Mouse (Mus musculus) effector memory CD4-positive, alpha-beta T cell, adult 5 months (primary cell): Measurements from ENCODE around the gene Ankrd39. TPM values are rescaled to one million over a fixed set of nuclear protein-coding genes. Genes with fewer than 3 reads are reported as not detected.

Source experiments
- polyA plus RNA-seq: library from polyadenylated mRNA; unstranded; fragments of 100-300 nt; shearing (Covaris generic); gene quantifications from one replicate; pipeline ENCODE4 v1.2.1, GENCODE M21; 2017

The Ankrd39 gene
- polyA plus RNA-seq, result 22.4 TPM

DNA sequence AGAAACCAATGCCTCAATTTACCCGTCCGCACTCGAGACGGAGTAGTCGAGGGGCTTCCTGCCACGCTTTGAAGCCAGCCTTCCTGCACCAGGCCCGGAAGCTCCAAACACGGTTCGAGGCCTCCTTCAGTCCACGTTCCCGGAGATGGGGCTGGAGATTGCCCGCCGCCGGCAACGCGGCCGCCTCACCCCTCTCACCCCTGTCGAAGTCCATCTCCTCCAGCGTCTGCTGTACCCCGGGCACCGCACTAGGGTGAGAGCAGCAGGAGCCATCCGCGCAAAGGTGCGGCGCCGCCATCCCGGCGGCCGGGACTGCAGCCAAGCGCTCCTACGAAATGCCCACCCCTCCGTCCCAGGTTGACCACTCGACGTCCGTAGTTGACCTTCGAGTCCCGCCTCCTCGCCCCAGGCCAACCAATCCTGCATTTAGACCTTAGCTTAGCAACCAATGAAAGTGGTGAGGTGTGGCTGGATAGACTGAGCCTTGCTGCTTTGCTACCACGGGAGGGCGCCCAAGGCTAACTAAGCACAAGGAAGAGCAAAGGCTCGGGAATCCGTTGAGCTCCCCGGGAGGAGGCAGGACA is at the start of gene Ankrd39:
Gene Ankrd39 (minus strand): TSS at position 558 of the 584 bp plus-strand sequence.

DNA sequence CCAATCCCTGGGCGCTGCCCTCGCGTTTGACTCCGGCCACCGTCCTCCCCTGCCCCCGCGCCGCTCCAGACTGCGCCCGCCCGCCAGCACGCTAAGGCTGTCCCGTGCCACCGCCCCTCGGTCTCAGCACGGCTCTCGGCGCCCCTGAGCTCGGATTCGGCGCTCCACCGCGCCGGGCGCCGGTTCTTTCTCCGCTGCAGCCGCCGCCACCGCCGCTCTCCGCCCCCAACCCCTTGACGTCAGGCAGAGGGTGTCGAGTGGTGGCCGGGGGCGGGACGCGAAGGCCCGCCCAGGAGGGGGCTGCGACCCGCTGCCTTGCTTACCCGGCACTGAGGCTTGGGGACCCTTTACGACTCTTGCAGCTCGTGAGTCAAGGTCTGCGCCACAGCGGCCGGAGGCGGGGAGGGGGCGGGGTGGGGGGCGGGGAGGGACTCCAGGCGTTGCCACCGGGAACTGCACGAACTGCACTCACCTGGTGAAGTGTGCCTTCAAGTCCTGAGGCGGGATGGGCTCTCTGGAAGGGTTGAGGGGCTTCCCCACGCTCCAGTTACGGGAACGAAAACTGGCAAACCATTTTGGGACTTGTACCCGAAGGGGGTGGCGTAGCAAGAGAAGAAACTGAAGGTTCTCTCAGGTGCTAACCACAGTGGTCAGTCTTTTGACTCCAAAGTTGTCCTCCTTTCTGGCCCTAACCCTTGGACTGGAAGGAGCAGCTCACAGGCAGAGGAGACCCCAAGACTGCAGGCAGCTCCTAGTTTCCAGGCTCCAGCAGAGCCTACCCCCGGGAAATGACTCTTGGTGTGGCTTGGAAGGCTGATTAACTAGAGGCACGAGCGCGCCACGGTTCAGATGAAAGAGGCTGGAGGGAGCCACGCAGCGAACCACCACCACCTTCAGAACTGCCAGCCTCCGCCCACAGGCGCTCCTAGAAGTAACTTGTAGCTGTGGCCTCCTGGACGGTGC is 11.1 kb upstream of the Ankrd39 start, which contains the start of gene Sema4c:
Gene Sema4c (minus strand): TSS at position 319 of the 963 bp plus-strand sequence.

DNA sequence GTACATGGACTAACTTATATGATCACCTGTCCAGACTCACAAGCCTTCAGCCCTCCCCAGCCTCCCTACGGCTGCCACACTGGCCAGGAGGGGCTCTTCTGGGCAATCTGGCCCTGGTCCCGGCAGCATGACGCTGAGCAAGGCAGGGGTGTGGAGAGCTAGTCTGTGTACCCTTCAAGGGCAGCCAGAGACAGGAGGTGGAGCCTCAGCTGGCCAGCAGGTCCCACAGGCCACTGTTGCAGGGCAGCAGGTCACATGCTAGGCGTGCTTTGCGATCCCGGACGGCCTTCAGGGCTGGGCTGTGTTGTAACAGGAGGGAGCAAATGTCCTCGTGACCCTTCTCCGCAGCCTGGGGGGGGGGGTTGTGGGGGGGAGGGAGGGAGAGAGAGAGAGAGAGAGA is 8.1 kb downstream of the Ankrd39 start, which contains the start of gene Gm42417:
Gene Gm42417 (minus strand): TSS at position 244 of the 400 bp plus-strand sequence.

DNA sequence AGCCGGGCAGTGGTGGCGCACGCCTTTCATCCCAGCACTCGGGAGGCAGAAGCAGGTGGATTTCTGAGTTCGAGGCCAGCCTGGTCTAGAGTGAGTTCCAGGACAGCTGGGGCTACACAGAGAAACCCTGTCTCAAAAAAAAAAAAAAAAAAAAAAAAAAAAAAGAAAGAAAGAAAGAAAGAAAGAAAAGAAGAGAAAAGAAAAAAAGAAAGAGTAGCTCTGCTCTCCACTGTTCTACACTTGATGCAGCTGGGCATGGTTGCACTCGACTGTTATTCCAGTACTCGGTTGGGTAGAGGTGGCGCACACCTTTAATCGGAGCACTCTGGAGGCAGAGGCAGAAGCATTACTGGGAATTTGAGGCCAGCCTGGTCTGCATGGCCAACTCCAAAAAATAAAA is 10.5 kb downstream of the Ankrd39 start, which contains the start of gene Ankrd23:
Gene Ankrd23 (minus strand): TSS at position 101 of the 400 bp plus-strand sequence.

DNA sequence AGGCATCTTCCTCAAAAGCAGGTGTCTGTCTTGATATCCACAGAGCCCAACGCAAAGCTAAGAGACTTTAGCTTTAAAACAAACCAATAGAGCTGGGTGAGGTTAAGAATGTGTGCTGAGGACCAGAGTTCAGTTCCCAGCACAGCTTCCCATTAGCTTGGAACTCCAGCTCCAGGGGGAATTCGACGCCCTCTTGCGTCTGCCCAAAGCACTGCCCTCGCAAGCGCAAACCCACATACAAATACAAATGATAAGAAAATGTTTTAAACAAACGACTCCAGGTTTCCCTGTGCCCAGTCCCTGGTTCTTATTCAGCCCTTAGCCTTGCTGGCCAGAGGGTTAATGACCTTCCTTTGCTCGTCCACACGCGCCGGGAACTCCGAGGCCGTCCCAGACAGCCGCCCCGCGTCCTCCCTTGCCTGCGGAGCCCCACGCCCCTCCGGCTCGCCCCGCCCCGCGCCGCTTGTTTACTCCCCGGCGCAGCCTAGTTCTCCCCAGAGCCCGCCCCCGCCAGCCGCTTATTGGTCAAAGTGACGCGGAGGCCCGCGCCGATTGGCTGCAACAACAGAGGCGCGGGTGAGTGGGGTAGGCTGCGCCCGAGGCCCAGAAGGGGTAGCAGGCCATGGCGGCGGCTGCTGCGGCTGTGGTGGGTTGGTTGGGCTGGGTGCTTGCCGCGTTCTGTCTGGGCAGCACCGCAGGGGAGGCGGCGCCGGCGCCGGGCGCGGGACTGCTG is 35.8 kb downstream of the Ankrd39 start, which contains the start of gene Cnnm3:
Gene Cnnm3 (plus strand): TSS at position 579 of the 733 bp plus-strand sequence.

Other genes starting within 250 kb of the Ankrd39 start
- 634 TPM for gene Arid5a, start 239.7 kb downstream of the Ankrd39 start, polyA plus RNA-seq
- 89.9 TPM for gene Kansl3, start 178.3 kb downstream of the Ankrd39 start, polyA plus RNA-seq
- 0.51 TPM for gene Fer1l5, start 175.2 kb downstream of the Ankrd39 start, polyA plus RNA-seq
- gene Lman2l, start 102.2 kb downstream of the Ankrd39 start, polyA plus RNA-seq, result 23.3 TPM
- 4.6 TPM for gene Cnnm4, start 75.8 kb downstream of the Ankrd39 start, polyA plus RNA-seq
- 25.1 TPM for gene Cnnm3, start 35.6 kb downstream of the Ankrd39 start, polyA plus RNA-seq
- gene Ankrd23, start 10.6 kb downstream of the Ankrd39 start, polyA plus RNA-seq, result 12.6 TPM
- 1.9 TPM for gene Gm42417, start 8.0 kb downstream of the Ankrd39 start, polyA plus RNA-seq
- 1.1 TPM for gene Sema4c, start 10.9 kb upstream of the Ankrd39 start, polyA plus RNA-seq
- not detected for gene Fam178b, start 135.7 kb upstream of the Ankrd39 start, polyA plus RNA-seq
- 376 TPM for gene Cox5b, start 144.0 kb upstream of the Ankrd39 start, polyA plus RNA-seq
- not detected for gene 4933424G06Rik, start 162.7 kb upstream of the Ankrd39 start, polyA plus RNA-seq
- 54.3 TPM for gene Actr1b, start 167.0 kb upstream of the Ankrd39 start, polyA plus RNA-seq
- gene Zap70, start 214.4 kb upstream of the Ankrd39 start, polyA plus RNA-seq, result 186 TPM